Mouse (Mus musculus) right cerebral cortex, adult 18-20 months (tissue): ENCODE results near the gene Hbb-bh2.
"Not testable (repeated sequence)": the region's sequence is repeated elsewhere in the genome, so short reads cannot be mapped to it uniquely, and the experiment has no call there.

Experiments
- DNase-seq: peaks from one replicate; pipeline ENCODE4 v3.0.0; 2022; ENCODE audit warnings: mixed read lengths

The Hbb-bh2 gene

DNA sequence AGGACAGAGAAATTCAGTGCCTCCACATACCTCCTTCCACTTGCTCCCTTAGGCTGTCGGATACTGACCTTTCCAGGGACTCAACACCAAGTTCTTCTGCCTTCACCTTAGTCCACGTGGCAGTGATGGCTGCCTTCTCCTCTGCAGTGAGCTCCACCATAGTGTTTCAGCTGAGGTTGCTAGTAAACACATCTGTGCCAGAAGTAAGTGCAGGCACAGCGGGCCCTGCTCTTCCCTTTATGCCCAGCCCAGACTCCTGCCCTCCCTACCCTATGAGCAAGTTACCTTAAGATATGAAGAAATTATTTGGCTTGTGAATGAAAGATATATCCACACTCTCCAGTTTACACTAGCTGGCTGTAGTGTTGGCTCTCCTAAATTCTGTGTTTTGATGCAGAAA lies at the start of gene Hbb-bh2:
Gene Hbb-bh2, minus strand, starts transcription at position 253 of the 400 bp plus-strand sequence.
- DNase-seq: no peak

DNA sequence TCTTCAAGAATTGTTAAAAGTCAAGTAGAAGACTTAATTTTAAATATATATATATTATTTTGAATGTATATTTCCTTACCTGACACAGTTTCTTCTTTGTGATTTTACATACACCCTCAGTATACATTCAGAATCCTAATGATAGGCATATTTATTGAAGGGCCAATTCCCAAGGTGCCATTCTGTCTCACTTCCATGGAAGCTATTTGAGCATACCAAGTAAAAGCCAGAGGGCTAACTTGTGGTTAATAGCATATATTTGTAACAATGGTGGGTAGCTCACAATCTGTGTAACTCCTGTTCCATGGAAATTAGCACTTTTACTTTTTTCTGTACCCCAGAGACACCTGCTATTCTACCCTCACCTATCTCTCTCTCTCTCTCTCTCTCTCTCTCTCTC lies 45.8 kb upstream of the Hbb-bh2 start, which contains the start of gene Olfr66:
Gene Olfr66, minus strand, starts transcription at position 101 of the 400 bp plus-strand sequence.
- no peak for DNase-seq

DNA sequence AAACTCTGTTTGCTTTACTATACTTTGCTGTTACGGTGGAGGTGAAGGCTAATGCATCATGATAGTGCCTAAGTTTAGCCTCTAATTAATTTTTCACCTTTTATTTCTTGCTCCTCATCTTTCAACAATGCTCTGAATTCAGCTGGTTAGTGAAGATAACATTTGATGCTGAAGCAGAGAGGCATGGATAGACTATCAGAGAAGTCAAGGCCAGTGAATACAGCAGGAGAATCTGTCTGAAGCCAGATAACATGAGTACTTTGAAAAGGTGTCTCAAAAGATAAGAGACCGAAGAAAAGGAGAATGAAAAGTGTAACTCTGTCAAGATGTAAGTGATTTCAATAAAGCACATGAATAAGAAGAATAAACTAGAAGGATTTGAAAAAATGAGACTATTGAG lies 36.8 kb upstream of the Hbb-bh2 start:
- no peak for DNase-seq

DNA sequence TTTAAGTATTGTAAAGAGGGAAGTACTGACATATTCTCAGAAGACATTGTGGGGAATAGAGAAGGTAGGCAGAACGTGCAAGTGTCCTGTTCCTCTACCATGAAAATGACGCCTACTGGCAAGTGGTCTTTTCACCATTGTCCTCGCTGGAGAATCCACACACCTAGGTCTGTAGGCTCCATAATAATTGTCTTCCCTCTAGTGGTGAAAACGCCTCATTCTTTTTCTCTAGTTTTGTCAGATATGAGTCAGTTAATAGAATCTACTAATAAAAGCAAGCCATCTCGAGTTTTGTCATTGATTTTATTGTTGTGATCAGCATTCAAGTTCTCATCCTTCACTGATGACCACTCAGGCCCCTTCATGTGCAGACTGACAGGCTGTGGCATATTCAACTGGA lies 34.1 kb upstream of the Hbb-bh2 start:
- DNase-seq: no peak

DNA sequence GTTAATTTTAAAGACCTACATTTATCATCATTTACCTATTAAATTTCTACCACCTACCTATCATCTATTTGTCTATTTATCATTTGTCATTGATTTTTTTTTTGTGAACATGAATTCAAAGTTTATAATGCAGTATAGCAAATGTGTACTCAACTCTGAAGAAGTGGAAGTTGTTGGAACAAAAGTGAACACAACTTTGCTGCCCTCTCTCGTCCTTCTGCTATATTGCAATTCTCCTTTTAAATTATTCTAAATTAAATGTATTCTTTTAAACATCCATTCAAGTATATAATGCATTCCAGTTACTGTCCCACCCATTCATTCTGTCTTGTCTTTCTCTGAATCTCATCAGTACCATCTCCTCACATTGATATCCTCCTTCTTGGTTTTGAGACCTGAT lies 32.7 kb upstream of the Hbb-bh2 start:
- no peak for DNase-seq

DNA sequence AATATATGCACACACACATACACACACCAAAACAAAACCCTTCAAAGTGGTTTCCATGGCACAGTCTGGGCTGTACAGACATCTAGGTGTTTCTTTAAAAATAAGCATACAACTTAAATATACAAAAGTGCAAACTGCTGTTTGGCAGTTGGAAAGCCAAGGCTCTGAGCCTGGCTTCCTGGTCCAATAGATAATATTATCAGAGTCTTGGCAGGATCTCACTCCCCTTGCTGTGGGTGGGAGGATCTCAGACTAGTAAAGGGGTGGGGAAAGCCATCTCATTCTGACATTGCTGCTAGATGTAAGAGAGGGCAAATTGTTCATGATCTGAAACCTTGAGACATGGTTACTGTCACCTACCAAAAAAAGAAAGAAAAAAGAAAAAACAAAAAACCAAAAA lies 30.3 kb upstream of the Hbb-bh2 start:
- no peak for DNase-seq

DNA sequence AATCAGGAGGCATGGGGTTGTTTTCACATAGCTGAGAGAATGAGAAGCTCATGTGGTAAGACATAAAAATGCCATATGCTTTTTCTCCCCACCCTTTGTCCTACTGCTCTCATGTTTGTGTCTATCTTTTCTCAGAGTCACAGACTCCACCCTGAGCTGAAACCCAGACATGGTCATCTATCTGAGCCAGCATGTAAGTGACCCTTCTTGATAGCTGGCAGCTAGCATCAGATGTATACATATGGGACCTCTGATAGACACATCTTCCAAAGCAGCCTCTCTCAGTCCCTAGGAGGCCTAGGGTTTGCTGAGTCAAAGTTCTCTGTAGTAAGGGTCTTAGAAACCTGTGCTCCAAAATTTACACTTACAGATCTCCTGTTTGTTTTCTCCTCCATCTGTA lies 25.4 kb upstream of the Hbb-bh2 start:
- DNase-seq: no peak

DNA sequence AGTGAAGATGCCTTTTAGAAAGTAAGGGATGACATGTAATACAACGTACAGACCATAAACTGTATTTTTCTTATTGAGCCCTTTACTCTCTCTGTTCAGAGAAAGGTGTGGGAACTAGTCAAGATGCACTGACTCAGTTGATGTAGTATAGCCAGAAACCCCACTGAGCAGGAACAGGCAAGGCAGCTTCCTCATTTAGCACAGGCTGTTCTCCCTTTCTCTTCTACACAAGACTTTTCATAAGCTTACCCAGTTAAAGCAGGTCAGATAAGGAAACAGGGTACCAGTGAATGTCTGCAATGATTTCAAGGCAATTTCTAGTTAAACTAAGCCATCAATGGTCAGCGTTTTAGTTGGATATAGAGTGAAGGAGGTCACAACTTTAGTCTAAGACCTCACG lies 21.2 kb upstream of the Hbb-bh2 start:
- no peak for DNase-seq

DNA sequence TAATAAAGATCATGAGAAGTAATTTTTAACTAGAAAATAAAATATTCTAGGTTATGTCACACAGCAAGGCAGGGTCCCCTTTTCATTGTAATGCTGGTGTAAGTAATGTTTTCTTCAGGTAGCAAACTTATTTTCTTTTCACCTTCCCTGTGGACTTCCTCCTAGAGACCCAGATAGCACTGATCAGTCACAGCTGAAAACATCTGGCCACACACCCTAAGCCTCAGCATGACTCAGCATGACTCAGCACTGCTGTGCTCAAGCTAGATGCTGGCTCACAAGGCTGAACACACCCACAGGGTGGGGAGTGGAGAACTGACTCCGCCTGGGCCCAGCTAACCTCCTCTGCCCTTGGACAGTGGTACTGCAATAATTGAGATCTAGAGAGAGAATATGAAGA lies 20.5 kb upstream of the Hbb-bh2 start:
- DNase-seq: no peak

DNA sequence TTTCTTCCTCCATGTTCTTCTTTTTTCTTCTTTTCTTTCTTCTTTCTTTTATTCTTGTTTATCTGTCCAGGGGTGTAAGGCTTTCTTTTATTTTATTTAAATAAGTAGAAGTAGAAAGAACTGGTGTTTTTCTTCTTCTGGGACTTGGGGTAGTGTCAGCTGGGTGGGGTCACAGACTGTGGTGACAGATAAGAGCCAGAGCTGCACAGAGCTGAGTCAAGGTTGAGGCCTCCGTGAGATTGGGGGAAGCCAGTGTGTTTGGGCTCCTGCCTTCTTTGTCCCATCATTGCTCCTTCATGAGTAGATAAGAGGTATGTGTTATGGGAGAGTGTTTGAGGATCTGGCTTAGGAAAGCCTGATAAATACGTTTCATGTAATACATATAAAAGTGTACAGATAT lies 18.8 kb upstream of the Hbb-bh2 start:
- no peak for DNase-seq

DNA sequence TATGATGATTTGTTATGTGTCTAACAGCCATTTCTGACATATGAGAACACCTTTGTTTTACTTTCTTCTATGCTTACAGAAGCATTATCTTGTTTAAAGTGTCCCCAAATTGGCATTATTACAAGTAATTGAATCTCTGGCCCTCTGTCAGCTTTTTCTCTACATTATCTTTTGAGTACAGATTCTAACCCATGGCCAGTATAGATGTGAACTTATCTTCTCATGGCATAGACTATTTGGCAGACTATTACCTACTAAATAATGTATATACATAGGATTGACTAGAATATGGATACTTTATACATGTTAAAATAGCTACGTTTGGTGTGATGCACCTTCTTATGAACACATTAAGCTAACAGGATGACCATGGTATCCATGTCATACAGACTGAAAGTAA lies 14.3 kb upstream of the Hbb-bh2 start:
- DNase-seq: no peak

DNA sequence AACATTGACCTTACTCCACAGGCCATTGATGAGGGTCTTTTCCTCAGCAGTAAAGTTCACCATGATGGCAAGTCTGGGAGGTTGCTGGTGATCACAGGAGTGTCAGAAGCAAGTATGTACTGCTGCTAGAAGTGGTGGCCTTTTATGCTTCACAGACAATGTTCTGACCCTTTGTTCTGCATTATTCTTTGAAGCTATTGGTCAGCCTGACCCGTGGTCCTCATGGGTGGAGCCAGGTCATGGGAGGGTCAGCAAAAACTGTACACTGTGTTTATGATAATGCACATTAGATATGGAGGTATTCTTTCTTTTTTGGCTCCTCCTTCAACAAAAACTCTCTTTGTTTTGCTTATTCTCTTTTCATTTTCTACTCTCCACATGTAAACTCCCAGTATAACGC lies 12.8 kb upstream of the Hbb-bh2 start, which contains the start of gene Hbb-y:
Gene Hbb-y, minus strand, starts transcription at position 127 of the 400 bp plus-strand sequence.
- no peak for DNase-seq

DNA sequence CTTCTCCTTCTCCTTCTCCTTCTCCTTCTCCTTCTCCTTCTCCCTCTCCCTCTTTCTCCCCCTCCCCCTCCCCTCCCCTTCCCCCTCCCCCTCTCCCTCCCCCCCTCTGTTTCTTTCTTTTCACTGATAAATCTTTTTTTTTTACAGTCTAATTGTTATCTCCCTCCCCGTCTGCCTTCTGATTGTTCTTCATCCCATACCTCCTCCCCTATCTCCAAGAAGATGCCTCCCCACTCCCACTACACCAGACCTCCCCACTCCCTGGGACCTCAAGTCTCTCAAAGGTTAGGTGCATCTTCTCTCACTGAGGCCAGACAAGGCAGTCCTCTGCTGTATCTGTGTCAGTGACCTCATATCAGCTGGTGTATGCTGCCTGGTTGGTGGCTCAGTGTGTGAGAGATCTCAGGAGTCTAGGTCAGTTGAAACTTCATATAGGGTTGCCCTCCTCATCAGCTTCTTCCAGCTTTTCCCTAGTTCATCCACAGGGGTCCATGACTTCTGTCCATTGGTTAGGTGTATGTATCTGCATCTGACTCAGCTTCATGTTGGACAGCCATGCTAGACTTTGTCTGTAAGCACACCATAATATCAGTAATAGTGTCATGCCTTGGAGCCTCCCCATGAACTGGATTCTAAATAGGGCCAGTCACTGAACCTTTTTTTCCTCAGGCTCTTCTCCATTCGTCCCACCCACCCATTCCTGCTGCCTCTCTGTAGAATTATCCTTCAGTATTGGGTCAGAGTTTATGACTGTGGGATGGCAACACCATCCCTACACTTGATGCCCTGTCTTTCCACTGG lies 4.4 kb upstream of the Hbb-bh2 start:
- DNase-seq: no peak

DNA sequence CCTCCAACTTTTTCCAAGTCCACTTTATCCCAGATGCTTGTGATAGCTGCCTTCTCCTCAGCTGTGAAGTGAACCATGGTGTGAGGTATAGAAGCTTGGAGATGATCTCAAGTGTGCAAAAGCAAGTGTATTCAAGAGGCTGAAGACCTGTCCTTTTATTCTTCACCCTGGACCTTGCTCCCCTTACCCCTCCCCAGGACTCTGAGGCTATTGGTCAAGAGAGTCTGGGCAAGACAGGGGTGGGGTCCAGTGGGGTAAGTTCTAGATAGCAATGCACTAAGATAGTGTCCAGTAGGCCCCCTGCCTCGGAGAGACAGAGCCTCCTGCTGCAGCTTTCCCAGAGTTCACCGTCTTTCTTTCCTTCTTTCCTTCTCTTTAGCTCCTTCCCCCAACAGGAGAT lies 2.7 kb upstream of the Hbb-bh2 start, which contains the start of gene Hbb-bh1:
Gene Hbb-bh1, minus strand, starts transcription at position 131 of the 400 bp plus-strand sequence.
- DNase-seq: no peak

DNA sequence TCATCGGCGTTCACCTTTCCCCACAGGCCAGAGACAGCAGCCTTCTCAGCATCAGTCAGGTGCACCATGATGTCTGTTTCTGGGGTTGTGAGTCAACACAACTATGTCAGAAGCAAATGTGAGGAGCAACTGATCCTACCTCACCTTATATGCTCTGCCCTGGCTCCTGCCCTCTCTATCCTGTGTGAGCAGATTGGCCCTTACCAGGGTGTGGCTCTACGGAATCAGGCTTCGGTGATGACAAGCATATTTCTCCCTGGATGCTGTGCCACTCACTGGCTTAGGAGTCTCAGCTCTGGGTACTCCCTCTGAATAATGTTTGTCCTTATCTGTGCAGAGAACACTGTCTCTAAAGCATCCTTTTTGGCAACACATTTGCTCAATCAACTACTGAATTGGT lies 12.5 kb downstream of the Hbb-bh2 start, which contains the start of gene Hbb-bs:
Gene Hbb-bs, minus strand, starts transcription at position 289 of the 400 bp plus-strand sequence.
- no peak for DNase-seq

DNA sequence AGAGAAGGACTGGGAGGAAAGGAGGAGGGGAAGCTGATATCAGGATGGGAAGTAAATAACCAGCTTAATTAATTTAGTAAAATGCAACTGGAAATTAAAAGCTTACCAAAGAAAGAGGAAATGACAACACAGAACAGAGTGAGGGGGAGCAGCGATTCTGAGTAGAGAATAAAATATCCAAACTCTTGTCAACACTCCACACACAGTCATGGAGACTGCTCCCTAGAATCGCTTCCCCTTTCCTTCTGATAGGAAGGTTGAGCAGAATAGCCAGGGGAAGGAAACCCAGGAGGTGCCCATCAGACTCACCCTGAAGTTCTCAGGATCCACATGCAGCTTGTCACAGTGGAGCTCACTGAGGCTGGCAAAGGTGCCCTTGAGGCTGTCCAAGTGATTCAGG lies 13.2 kb downstream of the Hbb-bh2 start:
- DNase-seq: not testable (repeated sequence)

DNA sequence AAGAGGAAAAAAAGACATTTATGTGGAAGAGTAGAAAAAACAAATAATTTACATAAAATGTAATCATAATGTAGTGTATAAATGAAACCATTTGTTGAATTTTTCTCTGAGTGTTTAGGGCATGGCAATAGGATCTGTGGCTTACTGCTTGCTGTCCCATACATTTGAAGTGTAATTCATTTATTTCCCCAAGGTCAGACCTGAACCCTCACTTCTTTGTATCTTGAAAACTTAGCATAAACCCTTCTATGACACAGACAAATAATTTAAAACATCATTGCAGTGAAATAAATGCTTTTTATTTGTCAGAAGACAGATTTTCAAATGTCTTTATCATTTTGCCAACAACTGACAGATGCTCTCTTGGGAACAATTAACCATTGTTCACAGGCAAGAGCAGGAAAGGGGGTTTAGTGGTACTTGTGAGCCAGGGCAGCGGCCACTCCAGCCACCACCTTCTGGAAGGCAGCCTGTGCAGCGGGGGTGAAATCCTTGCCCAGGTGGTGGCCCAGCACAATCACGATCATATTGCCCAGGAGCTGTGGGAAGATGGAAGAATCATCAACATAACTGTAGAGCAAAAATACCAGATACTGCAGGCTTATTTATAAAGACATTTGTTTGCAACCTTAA lies 13.9 kb downstream of the Hbb-bh2 start:
- no peak for DNase-seq

DNA sequence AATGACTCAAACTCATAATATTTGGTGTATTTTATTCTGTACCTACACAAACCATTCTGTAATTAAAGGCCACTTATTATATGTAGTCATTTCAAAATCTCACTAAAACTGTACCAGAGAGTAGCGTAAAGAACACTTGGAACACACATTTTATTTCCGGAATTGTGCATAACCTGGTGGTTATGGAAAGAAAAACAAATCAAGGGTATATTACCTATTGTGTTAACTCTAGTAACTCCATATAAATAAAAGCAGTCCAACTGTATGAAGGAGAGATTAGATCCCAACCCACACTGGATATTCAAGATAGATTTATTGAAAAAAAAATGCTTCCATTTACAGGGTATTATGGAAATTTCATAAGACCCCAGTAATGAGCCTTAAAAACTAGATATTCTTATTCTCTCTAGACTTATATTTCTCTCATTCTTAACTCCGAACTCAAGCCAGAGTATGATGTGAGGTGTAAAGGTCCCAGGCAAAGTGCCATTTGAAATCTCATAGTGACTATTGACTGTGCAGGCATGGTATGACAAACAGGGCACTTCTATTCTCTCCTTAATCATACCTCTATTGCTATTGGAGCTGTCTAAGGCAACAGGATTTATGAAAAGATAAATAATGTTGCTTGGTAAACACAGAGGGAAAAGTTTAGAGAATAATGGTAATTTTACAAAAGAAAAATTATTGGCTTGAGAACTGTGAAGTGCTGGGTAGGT lies 14.6 kb downstream of the Hbb-bh2 start:
- DNase-seq: no peak

DNA sequence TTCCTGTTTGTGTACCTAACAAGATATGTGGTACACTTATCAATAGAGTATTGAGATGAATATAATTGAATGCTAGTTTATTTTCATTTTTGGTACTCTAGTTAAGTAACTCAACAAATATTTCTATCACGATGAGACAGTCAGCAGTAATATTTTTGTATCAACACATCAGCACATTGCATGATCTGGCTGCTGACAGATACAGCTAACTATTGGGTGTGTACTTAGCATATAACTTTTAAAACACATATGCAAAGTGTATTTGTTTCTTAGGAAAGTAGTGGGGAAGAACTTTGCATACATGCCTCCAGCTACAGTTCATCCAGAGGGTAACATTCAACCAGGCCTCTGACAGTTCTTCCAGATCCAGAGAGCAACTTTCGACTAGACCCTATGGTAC lies 15.7 kb downstream of the Hbb-bh2 start:
- no peak for DNase-seq

DNA sequence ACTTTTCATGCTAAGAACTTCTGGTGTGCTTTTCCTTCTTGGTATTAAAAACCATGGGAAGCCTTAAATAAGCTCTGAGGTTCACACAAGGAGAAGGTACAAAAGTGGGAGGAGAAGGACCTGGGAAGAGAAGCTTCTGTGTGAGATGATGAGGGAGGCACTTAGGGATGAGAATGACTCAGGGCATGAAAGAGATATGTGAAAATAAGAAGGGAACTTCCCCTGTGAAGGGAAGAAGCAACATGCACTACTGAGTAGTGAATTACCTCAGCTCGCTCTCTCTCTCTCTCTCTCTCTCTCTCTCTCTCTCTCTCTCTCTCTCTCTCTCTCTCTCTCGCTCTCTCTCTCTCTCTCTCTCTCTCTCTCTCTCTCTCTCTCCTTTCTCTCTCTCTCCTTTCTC lies 25.2 kb downstream of the Hbb-bh2 start:
- DNase-seq: not testable (repeated sequence)

DNA sequence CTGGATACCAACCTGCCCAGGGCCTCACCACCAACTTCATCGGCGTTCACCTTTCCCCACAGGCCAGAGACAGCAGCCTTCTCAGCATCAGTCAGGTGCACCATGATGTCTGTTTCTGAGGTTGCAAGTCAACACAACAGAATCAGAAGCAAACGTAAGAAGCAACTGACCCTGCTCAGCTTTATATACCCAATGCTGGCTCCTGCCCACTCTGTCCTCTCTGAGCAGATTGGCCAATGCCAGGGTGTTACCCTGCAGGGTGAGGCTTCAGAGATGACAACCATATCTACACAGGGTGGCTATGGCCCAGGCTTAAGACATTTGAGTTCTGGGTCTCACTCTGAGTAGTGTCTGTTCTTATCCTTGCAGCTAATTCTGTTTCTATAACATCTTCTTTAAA lies 26.6 kb downstream of the Hbb-bh2 start, which contains the start of gene Hbb-bt:
Gene Hbb-bt, minus strand, starts transcription at position 231 of the 400 bp plus-strand sequence.
- DNase-seq: no peak

DNA sequence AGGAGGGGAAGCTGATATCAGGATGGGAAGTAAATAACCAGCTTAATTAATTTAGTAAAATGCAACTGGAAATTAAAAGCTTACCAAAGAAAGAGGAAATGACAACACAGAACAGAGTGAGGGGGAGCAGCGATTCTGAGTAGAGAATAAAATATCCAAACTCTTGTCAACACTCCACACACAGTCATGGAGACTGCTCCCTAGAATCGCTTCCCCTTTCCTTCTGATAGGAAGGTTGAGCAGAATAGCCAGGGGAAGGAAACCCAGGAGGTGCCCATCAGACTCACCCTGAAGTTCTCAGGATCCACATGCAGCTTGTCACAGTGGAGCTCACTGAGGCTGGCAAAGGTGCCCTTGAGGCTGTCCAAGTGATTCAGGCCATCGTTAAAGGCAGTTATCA lies 27.2 kb downstream of the Hbb-bh2 start:
- DNase-seq: not testable (repeated sequence)

DNA sequence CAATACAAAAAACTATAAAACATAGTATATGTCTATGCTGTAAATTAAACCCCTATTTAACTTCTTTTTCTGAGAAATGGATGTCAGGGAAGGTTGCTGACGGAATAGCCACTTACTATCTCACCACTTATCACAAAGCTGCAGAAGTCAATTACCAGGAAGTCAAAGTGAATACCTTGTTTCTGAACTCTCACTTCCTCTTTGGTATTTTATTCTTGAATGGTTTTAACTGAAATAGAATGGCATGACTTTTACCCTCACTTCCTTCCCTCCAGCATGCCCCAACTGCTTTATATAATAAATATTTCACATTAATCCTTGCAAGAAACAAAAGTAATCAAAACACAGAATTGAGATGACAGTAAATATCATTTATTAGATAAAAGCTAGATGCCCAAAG lies 28.1 kb downstream of the Hbb-bh2 start:
- no peak for DNase-seq
